Mouse (Mus musculus) lung, adult 10 weeks (tissue): ENCODE measurements around the gene Fam136a. TPM values are rescaled to one million over a fixed set of nuclear protein-coding genes. Genes with fewer than 3 reads are reported as not detected.

Experiments
- polyA plus RNA-seq: library from polyadenylated mRNA; stranded (reverse); fragments of 350-450 nt; fragmentation: Illumina TruSeq; extraction: RNeasy Lipid Tissue Mini Kit (QIAGEN cat#74804); gene quantifications from one replicate; pipeline ENCODE4 v1.2.3, GENCODE M21; 2014; ENCODE audit warnings: low read depth, low replicate concordance; ENCODE audit not compliant: insufficient read depth

The Fam136a gene
- 23.1 TPM for polyA plus RNA-seq

DNA sequence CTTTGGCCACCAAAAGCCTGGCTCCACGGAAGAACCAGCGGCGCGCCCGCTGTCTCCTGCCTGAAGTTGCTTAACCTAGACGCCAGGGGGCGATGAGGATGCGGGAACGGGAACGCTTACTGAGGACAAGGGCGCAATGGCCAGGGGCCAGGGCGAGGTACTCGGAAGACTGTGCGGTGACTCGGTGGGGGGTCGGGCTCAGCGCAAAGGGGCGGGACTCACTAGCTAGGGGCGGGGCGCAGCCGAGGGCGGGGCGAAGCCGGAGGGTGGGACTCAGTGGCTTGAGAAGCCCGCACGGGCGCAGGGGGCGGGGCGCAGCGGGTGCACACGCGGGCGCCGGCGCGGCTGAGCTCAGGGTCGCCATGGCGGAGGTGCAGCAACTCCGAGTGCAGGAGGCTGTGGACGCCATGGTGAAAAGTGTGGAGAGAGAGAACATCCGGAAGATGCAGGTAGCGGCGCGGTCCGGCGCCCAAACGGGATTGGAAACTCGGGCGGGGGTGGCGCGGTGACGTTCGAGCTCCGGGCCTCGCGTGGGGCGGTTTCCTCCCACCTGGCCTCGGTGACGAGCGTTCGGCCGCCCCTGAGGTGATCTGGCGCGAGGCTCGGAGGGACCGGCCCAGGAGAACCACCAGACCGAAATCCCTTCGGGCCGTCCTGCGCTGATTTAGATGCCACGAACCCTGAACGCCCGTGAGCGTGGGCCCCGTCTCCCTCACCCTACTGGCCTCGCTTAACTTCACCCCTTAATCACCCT, at the start of gene Fam136a:
TSS of gene Fam136a (plus strand) at position 276 of the 754 bp plus-strand sequence.

DNA sequence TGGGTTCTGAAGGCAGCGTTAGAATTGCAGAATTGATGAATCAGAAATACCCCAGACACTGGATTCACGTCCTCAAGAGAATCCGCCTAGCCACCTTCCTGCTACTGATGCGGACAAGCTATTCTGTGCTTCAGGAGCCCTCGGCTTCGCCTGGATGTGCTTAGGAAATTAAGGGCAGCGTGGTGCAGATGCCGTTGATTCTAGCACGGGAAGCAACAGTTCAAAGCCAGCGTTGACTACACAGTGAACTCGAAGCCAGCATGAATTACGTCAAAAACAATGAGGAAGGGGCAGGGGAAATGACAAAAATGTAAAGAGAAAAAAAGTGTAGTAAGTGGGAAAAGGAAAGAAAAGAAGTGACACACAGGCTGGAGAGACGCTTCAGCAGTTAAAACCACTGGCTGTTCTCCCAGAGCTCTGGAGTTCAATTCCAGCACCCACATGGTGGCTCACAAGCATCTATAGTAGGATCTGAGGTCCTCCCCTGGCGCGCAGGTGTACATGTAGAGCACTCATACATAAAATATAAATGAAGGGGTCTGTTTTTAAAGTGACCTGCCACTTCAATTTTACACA, 5.4 kb downstream of the Fam136a start, which contains the start of gene Snrpg:
TSS of gene Snrpg (plus strand) at position 541 of the 576 bp plus-strand sequence.

DNA sequence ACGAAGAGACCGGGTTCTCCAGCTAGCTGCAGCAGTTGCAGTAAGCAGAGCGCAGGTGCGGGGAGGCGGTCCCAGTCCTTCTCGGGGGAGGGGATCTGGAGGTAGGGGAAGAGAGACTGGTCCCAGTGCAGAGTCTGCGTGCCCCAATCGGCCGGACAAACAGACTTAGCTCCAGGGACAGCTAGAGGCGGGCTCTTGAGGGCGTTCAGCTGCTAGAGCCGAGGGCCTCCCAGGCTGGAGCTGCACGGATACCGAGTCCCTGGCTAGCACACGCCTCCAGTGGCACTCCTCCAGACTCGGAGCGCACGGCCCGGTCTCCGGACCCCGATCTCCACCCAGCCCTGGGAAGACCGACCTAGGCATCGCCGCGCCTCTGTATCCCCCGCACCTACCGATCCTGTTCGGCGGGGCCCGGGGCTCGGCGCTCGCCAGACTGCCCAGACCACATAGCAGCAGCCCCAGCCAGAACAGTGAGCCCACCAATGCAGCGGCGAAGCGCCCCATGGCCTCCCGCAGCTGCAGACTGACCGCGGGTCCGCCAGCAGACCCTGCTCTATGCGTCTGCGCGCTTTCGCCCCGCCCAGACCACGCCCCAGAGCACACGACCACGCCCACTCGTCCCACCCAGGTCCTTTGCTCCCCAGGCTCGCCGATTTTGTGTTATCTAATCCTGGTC, 31.3 kb downstream of the Fam136a start, which contains the start of gene Pcyox1:
TSS of gene Pcyox1 (minus strand) at position 574 of the 676 bp plus-strand sequence.

DNA sequence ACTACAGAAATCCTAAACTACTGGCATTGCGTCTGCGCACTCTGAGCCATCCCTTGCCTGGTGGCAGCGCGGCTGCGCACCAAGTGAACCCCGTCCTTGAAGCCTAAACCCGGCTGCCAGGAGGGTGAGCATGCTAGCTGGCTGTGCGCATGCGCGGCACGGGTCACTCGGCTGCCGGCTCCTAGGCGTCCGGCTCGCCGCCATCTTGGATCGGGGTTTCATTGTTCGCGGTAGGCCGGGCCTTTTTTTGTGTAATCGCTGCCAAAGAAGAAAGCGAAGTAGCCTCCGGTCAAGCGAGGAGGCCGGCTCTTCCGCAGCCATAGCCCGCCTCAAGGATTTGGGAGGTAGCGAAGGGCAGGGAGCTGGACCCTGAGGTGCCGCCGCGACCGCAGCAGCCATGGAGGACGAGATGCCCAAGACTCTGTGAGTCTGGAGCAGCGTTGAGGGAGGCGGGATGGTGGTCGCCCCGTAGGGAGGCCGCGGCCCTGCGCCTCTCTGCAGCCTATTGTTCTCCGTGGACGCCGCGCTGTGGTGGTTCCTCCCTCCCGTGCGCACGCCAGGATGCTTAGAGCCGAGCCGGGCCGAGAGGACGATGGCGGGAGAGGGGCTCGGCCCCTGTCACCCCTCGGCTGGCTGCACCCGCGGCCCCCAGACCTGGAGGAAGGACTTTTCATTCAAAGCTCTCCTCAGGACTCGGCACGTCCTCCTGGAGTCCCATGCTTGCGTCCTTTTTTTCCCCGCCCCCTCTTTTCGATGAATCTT, 38.8 kb downstream of the Fam136a start, which contains the start of gene Tia1:
TSS of gene Tia1 (plus strand) at position 120 of the 762 bp plus-strand sequence.

Other genes starting within 250 kb of the Fam136a start
- 6.1 TPM for gene Tgfa, start 170.4 kb upstream of the Fam136a start, polyA plus RNA-seq
- 159 TPM for gene Snrpg, start 5.7 kb downstream of the Fam136a start, polyA plus RNA-seq
- gene Pcyox1, start 31.5 kb downstream of the Fam136a start, polyA plus RNA-seq, result 23.8 TPM
- 11.2 TPM for gene Tia1, start 38.6 kb downstream of the Fam136a start, polyA plus RNA-seq
- not detected for gene Gm44790, start 61.0 kb downstream of the Fam136a start, polyA plus RNA-seq
- gene C87436, start 72.7 kb downstream of the Fam136a start, polyA plus RNA-seq, result 12.6 TPM
- 123 TPM for gene Pcbp1, start 160.7 kb downstream of the Fam136a start, polyA plus RNA-seq